Mouse (Mus musculus) spleen, postnatal 10 days (tissue): ENCODE results near the gene Clca4b.
"Not testable (repeated sequence)": the region's sequence is repeated elsewhere in the genome, so short reads cannot be mapped to it uniquely, and the experiment has no call there.

Source experiments
- DNase-seq, 2 experiments: peaks; one replicate each; pipeline ENCODE4 v3.0.0; 2021 to 2022; ENCODE audit warnings: low spot score in 2 of 2

Clca4b gene

DNA sequence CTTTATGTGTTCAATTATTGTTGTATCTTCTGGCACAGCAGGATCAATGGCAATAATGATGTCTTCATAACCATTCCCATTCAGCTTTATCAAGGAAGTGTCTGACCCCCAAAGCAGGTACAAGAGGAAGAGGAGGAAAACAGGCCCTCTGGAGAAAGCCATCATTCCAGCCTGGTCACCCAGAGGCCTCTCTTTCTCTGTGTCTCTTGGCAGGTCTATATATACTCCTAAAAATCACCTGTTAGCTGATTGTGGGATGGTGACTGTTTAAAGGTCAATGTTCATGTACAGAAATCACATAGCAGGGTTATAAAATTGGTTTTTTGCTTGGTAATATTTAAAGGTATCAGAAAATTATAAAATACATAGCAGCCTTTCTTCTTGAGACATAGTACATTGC lies at the start of gene Clca4b:
TSS of gene Clca4b (minus strand) at position 195 of the 400 bp plus-strand sequence.
- no peak for DNase-seq

DNA sequence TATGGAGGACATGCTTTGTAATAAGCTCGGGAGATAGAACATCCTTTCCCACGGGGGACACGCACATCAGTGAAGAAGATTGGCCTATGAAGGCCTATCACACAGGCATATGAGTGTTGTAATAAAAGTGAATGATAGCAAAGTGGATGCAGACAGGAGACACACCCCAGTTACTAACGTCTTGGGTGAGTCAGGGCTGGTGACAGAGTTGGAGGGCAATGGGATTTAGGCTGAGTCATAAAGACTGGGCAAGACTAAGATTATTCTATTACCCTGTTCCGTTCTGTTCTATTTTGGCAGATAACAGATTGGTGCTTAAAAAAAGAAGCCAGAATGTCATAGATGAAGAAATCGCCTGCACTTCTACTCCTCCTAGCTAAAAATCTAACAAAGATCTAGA lies 48.2 kb upstream of the Clca4b start:
- no peak for DNase-seq

DNA sequence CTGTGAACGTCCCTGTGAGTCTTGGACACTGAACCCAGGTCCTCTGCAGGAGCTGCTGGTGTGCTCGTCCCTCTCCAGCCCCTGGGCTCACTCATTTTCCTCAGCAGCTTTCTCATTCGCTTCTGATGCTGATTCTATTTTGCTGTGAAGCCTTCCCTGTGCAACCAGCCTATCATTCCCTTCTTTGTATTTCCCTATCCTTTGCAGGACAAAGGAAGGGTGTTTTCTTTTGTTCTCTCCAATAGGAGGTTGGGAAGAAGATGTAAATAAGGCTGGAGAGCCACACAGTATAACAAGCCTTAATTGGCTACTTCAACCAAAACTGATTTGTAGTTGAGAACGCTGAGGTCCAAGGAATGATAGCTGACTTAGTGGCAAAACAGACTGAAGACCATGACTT lies 45.3 kb upstream of the Clca4b start:
- DNase-seq = no peak

DNA sequence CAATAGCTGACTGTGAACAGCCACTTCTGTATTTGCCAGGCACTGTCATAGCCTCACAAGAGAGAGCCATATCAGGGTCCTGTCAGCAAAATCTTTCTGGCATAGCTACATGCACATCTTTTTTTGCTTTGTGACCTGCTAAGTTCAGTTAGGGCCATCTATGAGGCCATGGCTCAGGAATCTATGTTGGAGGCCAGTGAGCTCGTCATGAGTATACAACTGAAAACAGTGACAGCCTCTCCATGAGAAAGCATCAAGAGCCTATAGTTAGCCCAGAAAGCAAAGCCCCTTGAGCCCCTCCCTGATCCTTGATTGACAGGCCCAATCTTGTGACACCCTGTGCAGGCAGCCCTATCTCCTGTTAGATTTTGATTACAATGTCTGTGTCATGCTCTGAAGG lies 43.8 kb upstream of the Clca4b start:
- no peak for DNase-seq

DNA sequence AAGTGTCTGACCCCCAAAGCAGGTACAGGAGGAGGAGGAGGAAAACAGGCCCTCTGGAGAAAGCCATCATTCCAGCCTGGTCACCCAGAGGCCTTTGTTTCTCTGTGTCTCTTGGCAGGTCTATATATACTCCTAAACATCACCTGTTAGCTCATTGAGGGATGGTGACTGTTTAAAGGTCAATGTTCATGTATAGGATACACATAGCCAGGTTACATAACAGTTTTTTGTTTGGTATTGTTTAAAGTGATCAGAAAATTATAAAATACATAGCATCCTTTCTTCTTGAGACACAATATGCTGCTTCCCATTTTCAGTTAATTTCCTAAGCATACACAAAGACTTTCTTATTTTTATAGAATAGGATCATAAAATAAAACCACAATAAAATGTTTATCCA lies 42.6 kb upstream of the Clca4b start, which contains the start of gene Clca4a:
TSS of gene Clca4a (minus strand) at position 101 of the 400 bp plus-strand sequence.
- DNase-seq = no peak

DNA sequence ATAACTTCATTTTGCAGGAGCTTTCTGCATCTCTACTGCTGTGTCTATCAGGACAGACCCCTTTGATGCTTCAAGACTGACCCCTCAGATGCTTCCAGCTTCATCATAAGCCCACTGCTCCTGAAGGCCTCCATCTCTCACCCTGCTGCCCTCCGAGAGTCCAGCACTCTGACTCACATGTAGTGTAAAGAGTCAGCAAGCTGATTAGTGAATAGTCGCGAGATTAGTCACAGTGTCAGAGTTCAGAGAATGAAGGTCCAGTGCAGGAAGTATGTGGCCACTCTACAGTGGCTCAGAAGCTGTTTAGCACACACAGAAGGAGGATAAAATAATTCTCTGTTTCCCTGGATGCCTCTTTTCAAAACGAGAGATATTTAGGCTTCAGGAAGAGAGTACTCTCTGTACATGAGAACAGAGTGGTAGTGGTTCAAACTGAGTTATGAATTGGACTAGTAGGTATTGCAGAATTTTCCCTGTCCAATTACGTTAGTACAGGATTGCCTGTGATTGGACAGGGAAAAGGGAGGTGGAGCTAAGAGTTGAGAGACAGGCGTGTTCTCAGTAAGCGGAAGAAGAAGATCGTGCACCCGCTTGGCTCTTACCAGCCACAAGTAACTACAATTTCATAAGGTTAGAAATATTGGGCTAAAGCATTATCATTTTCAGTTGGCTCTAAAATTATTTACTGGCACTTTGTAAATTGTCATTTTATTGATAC lies 39.4 kb upstream of the Clca4b start:
- no peak for DNase-seq

DNA sequence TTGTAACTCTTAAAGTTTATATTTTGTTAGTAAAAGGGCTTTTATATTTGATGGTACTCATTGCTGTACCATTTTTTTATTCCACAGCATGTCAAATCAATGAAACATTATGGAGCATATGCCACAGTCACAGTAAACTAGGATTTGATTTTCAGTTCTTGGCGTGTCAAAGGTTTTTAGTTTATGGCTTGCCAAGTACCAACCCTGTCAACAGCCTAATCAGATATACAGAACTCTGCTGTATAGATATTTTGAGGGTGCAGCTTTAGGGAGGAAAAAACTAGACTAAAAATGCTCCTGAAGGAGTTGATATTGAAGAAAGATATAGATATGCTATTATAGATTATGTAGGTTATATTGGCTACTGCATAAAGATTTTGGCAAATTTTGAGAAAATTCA lies 37.4 kb upstream of the Clca4b start:
- DNase-seq = no peak

DNA sequence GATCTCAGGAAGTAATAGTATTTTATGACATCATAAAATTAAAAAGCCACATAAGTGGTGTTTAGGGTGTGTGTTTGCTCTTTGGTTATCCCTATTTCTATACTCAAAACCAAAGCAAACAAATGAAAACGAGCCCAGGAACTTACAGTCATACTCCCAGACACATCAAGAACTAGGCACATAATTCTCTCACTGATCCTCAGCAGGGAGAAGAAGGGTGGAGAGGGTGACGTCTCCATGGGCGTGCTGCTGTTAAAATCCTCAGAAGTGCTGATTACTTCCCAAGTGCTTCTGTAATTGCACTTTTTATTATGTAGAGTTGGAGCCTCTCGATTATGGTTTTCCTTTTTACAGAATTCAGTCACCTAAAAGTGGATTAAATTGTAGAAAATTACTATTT lies 33.7 kb upstream of the Clca4b start:
- no peak for DNase-seq

DNA sequence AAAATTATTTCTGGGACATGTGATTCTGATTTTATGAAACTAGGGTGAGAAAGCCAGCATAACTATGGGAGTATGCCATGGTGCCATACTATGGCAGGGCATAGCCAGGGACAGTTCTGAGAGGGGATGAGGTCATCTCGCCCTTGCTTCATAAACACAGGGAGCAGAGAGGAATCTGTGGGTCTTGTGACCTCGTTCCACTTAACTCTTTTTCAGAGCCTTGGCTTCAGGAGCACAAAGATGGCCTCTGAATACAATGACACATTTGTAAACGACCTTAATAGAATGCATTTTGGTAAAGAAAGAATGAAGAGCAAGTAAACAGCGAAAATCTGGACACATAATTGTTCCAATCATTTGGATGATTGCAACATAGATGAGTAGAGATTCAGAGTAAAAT lies 18.5 kb upstream of the Clca4b start:
- no peak for DNase-seq

DNA sequence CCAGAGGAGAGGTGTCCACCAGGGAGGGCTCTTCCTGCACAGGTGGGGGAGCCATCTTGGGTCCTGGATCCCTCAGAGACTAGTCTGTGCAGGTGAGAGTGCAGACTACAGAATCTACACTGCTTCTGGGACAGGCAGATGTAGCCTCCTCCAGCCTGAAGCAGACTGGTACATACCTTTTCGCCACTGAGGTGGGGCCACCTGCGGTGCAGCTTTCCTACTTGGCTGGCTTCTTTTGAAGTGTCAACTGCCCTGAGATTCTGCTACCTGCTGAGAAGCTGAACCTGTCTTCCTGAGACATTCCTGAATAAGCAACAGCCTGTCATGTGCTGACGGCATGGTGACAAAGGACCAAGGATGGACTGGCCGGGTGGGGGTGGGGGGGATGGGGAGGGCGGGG lies 15.0 kb upstream of the Clca4b start:
- not testable (repeated sequence) for DNase-seq

DNA sequence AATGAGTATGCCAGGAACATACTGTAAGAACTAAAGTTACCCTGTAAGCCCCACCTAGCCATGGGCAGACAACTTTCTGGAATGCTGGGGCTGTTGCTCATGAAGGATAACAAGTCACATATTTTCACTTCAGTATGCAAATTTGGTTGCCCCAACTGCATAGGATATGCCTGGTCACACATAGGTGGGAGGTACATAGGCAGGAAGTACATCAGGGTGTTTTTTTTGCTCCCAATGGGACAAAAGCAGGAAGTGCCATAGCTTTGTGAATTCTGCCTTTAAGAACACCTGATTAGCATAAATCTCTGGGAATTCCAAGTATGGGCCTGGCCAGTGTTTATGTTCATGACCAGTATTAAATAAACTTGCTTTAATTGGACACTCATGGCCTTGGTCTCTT lies 1.3 kb upstream of the Clca4b start:
- not testable (repeated sequence) for DNase-seq

DNA sequence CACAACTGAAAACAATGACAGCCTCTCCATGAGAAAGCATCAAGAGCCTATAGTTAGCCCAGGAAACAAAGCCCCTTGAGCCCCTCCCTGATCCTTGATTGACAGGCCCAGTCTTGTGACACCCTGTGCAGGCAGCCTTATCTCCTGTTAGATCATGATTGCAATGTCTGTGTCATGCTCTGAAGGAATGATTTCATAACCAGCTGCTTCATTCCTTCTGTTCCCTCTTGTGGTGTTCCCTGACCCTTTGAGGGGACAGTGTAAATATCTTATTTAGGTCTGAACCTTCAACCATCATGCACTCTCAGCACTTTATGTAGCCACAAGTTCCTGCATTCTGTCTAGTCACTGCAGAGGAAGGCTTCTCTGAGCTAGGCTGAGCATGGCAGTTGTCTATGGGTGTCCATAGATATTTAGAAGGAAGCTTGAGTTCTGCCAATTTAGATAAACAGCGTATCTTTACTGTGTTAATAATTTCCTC lies 722 bp upstream of the Clca4b start:
- no peak for DNase-seq

DNA sequence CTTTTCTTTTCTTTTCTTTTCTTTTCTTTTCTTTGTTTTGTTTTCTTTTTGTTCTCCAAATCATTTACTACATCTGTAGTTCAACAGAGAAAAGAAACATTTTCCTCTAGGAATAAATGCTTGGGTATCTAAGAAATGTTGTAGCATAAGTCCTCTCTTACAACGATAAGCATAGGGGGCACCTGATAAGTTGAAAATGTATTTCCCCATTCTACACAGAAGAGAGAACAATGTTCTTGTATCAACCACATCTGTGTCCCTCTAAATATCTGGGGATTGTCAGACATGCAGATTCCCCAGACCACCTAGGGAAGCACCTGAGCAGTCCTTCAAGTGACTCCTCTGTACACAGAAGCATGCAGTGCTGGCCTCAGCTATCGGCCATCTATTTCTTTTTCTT lies 18.3 kb downstream of the Clca4b start:
- no peak for DNase-seq

DNA sequence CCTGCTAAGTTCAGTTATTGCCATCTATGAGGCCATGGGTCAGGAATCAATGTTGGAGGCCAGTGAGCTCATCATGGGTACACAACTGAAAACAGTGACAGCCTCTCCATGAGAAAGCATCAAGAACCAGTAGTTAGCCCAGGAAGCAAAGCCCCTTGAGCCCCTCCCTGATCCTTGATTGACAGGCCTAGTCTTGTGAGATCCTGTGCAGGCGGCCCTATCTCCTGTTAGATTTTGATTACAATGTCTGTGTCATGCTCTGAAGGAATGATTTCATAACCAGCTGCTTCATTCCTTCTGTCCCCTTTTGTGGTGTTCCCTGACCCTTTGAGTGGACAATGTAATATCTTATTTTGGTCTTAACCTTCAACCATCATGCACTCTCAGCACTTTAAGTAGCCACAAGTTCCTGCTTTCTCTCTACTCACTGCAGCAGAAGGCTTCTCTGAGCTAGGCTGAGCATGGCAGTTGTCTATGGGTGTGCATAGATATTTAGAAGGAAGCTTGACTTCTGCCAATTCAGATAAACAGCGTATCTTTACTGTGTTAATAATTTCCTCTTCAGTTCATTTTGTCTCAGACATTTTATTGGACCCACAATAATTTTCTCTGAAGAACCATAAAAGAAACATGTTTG lies 35.2 kb downstream of the Clca4b start:
- DNase-seq = no peak

DNA sequence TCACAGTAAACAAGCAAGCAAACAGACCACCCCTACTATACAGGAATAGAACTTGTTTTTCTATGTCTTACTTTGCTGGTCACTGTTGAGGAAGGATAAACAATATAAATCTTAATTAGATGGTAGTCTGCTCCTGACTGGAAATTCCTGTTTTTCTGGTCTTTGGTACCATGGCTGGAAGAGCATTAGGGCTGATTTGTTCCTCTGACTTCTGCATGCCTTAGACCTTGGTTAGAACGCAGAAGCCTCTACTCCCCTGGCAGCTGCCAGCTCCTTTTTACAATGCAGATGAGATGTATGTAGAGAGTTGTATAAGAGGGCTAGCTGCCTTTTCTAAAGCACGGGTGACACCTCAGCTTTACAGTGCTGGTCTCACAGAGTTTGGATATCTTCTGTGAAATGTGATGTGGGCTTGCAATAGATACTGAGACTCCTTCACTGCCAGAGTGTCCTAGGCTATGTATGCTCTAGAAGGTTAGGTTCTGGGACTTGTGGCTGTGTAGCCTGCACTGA lies 42.0 kb downstream of the Clca4b start:
- DNase-seq = no peak

DNA sequence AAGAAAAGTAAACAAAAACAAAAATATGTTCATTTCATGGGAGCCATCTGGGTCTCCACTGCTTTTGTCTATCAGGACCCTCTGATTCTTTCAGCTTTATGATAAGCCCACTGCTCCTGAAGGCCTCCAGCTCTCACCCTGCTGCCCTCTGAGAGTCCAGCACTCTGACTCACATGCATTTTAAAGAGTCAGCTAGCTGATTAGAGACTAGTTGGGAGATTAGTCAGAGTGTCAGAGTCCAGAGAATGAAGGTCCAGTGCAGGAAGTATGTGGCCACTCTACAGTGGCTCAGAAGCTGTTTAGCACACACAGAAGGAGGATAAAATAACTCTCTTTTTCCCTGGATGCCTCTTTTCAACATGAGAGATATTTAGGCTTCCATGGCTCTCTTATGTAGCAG lies 45.4 kb downstream of the Clca4b start:
- DNase-seq = no peak

DNA sequence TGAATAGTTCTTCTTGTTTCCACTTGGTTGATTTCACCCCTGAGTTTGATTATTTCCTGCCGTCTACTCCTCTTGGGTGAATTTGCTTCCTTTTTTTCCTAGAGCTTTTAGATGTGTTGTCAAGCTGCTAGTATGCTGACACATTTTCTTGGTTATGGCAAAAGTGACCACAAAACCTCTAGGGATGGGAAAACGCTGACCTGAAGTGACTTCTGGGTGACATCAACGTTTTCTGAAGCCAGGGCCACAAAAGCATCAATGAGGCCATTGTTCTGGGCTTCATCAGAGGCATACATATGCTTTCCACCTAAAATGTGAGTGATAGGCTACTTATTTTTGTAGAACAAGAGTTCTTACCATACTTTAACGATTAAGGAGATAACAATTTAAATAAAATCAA lies 60.3 kb downstream of the Clca4b start:
- DNase-seq = not testable (repeated sequence)
